Mouse (Mus musculus) gastrocnemius, postnatal 10 days (tissue): ENCODE results near the gene Hsp90aa1. TPM values are rescaled to one million over a fixed set of nuclear protein-coding genes. Genes with fewer than 3 reads are reported as not detected.
"Not testable (repeated sequence)": the region's sequence is repeated elsewhere in the genome, so short reads cannot be mapped to it uniquely, and the experiment has no call there.

Source experiments
- DNase-seq: peaks from one replicate; pipeline ENCODE4 v3.0.0; 2021; ENCODE audit warnings: mixed read lengths
- long read RNA-seq, 2 experiments: library from polyadenylated mRNA; stranded (forward); transcript quantifications; one replicate each; pipeline ENCODE4 v2.0.0; 2021
- total RNA-seq, 2 experiments: library from RNA; stranded (reverse); gene quantifications; 2 replicates each; pipeline ENCODE4 v1.2.3; 2021

Gene Hsp90aa1
- 10 to 100 TPM; 63.8 to 80.1 TPM for total RNA-seq
- long read RNA-seq, experiment 1, transcript Hsp90aa1-202 (11 exons, 3,281 nt), result major isoform, 38 of 44 reads
- long read RNA-seq, experiment 1, partial matches to known transcripts, result 4 of 44 reads
- long read RNA-seq, experiment 1, other reads (novel, unspliced or antisense), result 2 of 44 reads
- long read RNA-seq, experiment 2, transcript Hsp90aa1-202 (11 exons, 3,281 nt), result major isoform, 32 of 37 reads
- long read RNA-seq, experiment 2, partial matches to known transcripts, result 4 of 37 reads
- long read RNA-seq, experiment 2, other reads (novel, unspliced or antisense), result 1 of 37 reads

- no peak for DNase-seq
Measured at GRCm38 (mm10) chr12:110702556-110702955, at the start of gene Hsp90aa1. Hsp90aa1 (minus strand) TSS chr12:110702728.

DNA sequence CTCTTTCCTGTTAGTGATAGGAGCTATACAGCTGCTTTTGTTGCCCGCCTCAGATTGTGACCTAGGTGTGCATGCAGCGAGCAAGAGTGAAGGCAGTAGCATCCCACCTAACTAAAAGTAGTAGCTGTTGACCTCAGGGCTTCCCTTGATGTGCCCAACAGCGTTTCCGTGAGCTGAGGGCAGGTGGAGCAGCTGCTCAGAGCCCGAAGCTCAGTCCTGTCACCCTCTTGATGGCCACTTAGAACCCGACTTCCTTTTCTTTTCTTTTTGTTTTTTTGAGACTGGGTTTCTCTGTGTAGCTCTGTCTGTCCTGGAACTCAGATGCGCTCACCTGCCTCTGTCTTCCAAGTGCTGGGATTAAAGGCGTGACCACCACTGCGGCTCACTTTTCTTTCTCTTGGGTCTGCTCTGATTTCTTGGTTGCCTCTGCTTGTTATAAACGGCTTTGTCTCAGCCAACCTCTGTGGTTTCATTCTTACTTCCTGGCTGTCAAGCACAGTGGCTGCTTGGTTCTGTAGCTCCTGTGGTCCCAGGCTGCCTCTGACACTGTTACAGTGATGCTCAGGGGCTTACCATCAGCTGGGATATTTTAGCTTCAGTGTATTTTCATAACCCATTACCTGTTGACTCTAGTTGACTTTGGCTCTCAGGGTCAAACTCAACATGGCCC, 48.4 kb upstream of the Hsp90aa1 start:
- no peak for DNase-seq

DNA sequence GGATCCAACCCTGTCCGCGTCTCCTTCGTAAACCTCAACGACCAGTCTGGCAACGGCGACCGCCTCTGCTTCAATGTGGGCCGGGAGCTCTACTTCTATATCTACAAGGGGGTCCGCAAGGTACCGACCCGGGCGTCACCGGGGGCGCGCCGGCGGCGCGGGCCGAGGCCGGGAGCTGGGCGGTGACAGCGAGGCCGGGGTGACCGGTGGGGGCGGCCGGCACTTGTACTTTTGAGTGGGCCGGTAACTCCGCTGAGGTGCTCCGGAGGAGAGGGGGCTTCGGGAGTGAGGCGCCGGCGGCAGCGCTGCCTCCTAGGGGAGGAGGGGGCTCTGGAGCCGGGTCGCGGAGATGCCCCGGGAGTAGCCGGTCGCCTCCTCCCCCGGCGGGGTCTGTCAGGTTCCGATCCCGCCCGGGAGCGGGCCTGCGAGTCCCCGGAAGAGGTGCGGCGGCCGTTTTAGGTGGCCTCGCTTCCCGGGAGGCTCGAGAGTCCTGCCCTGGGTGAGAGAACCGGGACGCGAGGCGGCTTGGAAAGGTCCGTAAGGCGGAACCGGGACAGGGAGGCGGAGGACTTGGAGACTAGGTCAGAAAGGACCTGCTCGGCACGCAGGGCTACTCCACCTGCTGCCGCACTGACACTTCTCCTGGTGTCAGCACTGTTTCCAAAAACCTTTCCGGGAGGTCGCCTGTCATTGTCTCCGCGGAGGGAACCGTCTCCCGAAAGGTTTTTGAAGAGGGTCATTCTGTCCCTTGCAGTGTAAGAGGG, 35.8 kb upstream of the Hsp90aa1 start:
- no peak for DNase-seq

GRCm38 (mm10) chr12:110737170-110738157, 34.9 kb upstream of the Hsp90aa1 start, which contains the start of gene Wdr20:
Wdr20 (plus strand) TSS chr12:110737944.
- peak; percentile 99 for DNase-seq

DNA sequence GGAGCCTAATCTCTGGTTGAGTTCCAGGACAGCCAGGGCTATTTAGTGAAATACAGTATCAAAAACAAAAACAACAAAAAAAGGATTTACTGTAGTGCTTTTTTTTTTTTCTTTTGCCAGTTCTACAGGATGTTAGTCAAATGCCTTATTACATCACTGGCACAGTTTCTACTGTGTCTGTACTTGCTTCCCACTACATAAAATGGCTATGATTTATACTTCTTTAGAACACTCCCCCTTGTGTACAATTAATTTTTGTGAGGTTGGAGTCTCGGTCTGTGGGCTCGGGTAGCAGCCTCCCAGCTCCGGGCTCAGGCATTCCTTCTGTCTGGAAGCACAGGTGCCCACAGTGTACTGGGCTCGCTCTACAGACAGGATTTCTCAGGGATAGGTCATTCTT, 34.1 kb upstream of the Hsp90aa1 start:
- DNase-seq, result no peak

- not testable (repeated sequence) for DNase-seq
Measured at GRCm38 (mm10) chr12:110733254-110733653, 30.7 kb upstream of the Hsp90aa1 start.

GRCm38 (mm10) chr12:110726428-110726827, 23.9 kb upstream of the Hsp90aa1 start:
- DNase-seq, result no peak

DNA sequence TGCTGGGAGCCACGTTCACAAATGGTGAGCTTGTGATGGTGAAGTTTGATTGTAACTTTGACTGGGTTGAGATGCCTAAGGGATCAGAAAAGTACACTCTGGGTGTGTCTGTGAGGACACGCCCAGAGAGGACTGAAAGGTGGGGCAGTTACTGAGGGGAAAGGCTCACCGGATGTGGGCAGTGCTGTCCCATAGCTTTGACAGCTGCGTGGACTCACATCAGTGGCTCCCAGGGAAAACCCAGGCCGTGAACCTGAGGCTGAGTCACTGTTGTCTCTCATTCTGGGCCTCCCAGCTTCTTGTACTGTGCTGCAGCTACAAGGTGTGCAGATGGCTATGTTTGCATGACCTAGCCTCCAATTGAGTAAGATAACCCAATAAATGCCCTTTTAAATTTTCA, 23.0 kb upstream of the Hsp90aa1 start:
- DNase-seq, result no peak

DNA sequence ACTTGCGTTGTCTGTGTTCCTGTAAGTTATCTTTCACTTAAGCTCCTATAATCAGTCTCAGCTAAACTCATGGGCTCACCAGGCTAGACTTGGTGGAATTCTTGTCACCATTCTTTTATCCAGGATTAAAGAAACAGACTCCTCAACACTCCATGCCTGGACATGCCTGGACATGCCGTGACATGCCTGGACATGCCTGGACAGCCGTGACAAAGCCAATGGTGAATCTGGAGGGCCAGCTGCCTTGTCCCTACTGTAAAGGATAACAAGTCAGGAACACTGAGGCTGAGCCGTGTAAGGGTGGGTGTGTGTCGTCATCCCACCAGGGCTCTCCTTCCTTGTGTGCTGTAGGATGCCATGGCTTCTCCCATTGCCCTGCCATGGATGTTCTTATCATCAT, 22.5 kb upstream of the Hsp90aa1 start:
- DNase-seq, result no peak

GRCm38 (mm10) chr12:110716004-110716403, 13.5 kb upstream of the Hsp90aa1 start:
- DNase-seq, result no peak

DNA sequence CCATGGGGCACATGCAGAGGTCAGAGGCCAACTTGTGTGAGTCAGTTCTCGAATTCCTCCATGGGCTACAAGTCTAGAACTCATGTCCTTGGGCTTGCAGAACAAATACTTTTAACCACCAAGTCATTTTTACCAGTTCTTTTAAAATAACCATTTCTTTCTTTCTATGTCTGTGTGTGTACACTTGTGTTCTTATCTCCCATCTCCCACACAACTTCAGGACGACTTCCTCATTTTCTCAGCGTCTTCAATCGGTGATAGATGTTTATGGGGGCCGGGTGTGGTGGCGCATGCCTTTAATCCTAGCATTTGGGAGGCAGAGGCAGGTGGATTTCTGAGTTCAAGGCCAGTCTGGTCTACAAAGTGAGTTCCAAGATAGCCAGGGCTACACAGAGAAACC, 11.7 kb upstream of the Hsp90aa1 start:
- DNase-seq, result no peak

DNA sequence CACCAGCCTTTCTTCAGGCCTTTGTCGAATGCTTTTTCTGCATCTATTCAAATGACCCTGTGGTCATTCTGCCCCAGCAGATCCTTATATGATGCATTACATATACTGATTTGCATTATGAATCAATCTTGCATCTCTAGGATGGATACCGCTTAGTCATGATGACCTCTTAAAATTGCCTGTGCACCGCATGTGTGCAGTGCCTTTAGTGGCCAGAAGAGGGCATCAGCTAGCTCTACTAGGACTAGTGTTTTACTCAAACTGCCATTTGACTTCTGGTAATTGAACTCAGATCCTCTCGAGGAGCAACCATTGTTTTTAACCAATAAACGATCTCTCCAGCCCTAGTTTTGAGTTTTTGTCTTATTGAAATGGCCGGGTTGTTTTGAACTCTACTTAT, 11.3 kb upstream of the Hsp90aa1 start:
- DNase-seq, result no peak

DNA sequence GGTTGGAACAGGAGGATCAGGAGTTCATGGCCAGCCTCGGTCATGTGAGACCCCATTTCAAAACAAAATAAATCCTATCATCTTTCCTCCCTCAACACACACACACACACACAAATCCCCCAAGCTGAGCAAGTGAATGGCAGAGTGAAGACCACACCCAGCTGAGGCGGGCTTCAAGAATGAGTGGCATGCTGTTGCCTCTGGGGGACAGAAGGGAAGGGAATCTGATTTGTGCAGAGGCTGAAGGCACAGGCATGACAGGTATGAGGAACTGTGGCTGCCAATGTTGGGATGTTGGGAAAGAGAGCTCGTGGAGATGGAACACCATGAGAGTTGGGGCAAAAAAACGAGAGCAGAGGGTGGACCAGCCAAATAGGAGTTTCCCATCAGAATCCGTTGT, 8.7 kb upstream of the Hsp90aa1 start:
- DNase-seq, result no peak

DNA sequence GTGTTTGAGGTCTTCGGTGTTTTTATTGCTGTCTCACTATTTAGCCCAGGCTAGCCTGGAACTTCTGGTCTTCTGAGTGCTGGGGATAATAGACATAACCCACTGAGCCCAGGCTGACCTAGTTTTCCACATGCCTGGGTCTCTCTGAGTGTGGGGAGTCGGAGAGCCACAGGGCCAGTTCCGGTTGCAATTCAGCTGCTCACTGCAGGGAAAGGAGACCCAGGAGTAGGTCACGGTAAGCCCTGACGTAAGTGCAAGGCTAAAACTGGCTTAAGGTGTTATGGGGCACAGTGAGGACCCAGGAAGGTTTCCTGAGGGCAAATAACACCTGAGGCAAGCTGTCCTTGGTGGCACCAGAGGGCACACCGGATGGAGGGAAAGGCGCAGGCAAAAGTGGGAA, 4.9 kb upstream of the Hsp90aa1 start:
- DNase-seq, result no peak

DNA sequence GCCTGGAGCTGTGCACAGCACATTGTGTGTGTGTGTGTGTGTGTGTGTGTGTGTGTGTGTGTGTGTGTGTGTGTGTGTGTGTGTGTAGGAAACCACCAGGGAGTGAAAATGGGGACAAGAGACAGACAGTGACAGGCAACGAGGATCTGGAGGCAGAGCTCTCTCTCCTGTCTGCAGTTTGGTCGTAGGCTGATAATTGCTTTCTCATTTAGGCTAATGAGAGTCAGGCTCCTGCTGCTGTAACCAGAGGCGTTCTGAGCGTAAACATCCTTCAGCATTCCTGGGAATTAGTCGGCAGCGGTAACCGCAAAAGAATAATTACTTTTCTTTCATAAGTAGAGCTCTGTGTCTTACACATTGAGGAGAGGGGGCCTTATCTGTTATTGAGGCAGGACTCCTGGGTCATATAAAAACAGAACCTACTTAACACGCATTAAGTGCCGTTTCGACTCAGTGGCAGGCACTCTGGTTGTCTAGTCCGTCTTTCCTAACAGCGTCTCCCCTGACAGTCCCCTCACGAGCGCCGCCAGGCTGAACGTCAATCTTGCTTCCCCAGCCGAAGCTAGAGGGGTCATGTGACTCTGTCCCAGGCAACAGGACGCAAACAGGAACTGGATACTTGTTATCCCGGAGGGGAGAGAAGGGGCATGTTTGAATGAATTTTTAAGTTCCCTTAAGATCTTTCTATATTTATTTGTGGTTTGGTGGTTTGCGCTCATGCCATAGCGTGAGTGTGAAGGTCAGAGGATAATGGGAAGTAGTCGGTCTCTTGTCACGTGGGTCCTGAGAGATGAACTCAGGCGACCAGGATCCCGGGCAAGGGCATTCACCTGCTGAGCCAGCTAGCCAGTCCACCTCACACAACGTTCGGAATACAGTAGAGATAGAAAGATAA, 4.1 kb upstream of the Hsp90aa1 start:
- DNase-seq, result peak; percentile 53

- not testable (repeated sequence) for DNase-seq
Measured at GRCm38 (mm10) chr12:110705419-110705818, 2.9 kb upstream of the Hsp90aa1 start.

- DNase-seq, result no peak
Measured at GRCm38 (mm10) chr12:110703682-110704081, 1.2 kb upstream of the Hsp90aa1 start.

DNA sequence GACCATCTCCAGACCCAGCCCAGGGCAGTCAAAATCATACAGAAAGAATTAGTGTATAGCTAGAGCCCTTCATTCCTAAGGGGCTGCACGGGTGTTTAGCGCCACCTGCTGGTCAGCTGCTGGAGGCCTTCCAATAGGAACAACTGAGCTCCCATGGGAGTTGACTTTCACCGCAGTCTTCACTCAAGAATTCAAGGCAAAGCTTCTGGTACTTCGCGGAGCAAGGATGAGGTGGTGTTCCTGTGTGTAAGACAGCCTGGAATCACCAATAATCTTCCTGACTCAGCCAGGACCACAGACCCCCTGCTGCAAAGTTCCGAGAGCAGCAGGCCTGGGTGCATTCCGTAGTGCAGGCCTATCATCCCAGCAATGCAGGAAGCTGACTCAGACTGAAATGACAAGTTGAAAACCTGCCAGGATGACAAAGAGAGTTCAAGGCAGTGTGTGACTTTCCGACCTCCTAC, 512 bp upstream of the Hsp90aa1 start:
- peak; percentile 92 for DNase-seq

DNA sequence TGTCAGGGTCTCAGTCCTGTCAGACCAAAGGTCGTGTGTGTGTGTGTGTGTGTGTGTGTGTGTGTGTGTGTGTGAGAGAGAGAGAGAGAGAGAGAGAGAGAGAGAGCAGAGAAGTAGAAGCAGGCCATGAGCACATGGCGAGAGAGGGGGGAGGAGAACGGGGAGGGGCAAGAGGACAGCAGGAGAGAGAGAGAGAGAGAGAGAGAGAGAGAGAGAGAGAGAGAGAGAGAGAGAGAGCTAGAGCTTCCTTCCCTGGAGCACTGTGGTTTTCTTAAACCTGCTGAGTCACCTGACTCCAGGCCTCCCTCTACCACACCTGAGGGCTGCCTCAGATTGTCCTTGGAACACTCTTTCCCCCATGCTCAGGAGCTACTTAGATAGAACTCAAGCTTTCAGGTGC, 1.2 kb downstream of the Hsp90aa1 start:
- DNase-seq, result not testable (repeated sequence)

DNA sequence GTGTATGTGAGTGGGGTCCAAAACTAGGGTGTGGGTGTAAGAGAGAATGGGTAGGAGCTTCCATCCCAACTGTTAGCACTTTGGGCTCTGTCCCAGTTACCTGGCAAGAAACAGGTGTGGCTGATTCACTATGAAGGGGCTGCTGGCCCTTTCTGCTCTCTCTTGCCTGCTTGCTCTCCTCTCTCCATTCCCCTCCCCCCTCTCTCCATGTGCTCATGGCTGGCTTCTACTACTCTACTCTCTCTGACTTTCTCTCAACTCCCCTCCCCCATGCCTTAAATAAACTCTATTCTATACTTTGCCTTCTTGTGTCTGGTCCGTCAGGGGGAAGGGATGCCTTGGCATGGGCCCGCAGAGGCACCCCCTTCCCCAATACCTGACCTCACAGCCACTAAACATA, 1.8 kb downstream of the Hsp90aa1 start:
- no peak for DNase-seq

DNA sequence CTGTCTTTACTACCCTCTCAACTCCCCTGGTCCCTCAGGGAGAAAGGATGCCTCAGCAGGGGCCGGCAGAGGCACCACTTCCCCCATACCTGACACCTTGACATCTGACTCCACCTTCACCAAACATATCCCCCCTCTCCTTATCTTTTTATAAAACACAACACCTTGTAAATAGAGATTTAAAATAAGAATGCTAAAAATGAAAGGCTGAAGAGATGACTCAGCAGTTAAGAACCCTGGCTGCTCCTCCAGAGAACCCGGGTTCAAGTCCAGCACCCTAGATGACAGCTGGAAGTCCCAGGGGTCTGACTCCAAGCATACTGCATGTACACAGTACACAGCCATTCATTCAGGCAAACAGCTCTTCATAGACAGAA, 3.4 kb downstream of the Hsp90aa1 start:
- DNase-seq, result no peak
